Mouse (Mus musculus) heart, embryonic 16.5 days (tissue): Measurements from ENCODE around the gene Ank. TPM values are rescaled to one million over a fixed set of nuclear protein-coding genes. Genes with fewer than 3 reads are reported as not detected.

ENCODE experiments used
- ATAC-seq: fragments of 200-750 bp; cut with Nextera tagmentation; replicated peaks from 2 replicates; pipeline ENCODE4 v1.8.0; 2017; ENCODE audit warnings: moderate number of reproducible peaks; ENCODE audit not compliant: insufficient read depth, low FRiP score; ENCODE audit errors: extremely low read depth
- H3K27ac ChIP-seq: fragments of 300-500 bp; sonication (generic); 2 replicates; pipeline ENCODE4 v1.5.1; 2014; ENCODE audit warnings: mild to moderate bottlenecking, low read length, control low read depth, moderate library complexity
- H3K27me3 ChIP-seq: fragments of 300-500 bp; sonication (generic); 2 replicates; pipeline ENCODE4 v1.6.1; 2014; ENCODE audit warnings: low read length, mixed read lengths; ENCODE audit not compliant: control insufficient read depth, insufficient read depth
- H3K36me3 ChIP-seq: fragments of 300-500 bp; sonication (generic); 2 replicates; pipeline ENCODE4 v1.6.1; 2014; ENCODE audit not compliant: control insufficient read depth, insufficient read depth
- H3K4me1 ChIP-seq: fragments of 300-500 bp; sonication (generic); 2 replicates; pipeline ENCODE4 v1.6.1; 2014; ENCODE audit warnings: low read length, mixed read lengths; ENCODE audit not compliant: control insufficient read depth, insufficient read depth
- H3K4me2 ChIP-seq: fragments of 300-500 bp; sonication (generic); 2 replicates; pipeline ENCODE4 v1.6.1; 2014; ENCODE audit warnings: low read depth, mild to moderate bottlenecking, control low read depth, low read length
- H3K4me3 ChIP-seq: fragments of 300-500 bp; sonication (generic); 2 replicates; pipeline ENCODE4 v1.5.1; 2014; ENCODE audit warnings: mild to moderate bottlenecking, control low read depth, low read length
- H3K9ac ChIP-seq: fragments of 300-500 bp; sonication (generic); 2 replicates; pipeline ENCODE4 v1.6.1; 2014; ENCODE audit warnings: low read length, control low read depth
- H3K9me3 ChIP-seq: fragments of 300-500 bp; sonication (generic); replicated peaks from 2 replicates; pipeline ENCODE4 v1.6.1; 2016; ENCODE audit warnings: low read length; ENCODE audit not compliant: control insufficient read depth
- WGBS: fragments of 180-500 bp; shearing (Covaris S2); extraction: QIAGEN DNeasy Blood & Tissue Kit; methylation state at CpG from one replicate; pipeline ENCODE4 v1.1.7; 2014; 5-methylcytosine and 5-hydroxymethylcytosine counted together
- microRNA-seq: library from miRNA; unstranded; fragments of <30 nt; microRNA quantifications from one replicate; pipeline ENCODE4, GENCODE M21; 2017
- polyA plus RNA-seq: library from polyadenylated mRNA; unstranded; fragments of >200 nt; fragmentation: Nextera tagmentation; extraction: Ambion mirVana; gene quantifications from 2 replicates; pipeline ENCODE4 v1.2.1, GENCODE M21; 2015

Gene Ank
- polyA plus RNA-seq, 1 experiment from 2014 or later: 11.0 TPM

DNA sequence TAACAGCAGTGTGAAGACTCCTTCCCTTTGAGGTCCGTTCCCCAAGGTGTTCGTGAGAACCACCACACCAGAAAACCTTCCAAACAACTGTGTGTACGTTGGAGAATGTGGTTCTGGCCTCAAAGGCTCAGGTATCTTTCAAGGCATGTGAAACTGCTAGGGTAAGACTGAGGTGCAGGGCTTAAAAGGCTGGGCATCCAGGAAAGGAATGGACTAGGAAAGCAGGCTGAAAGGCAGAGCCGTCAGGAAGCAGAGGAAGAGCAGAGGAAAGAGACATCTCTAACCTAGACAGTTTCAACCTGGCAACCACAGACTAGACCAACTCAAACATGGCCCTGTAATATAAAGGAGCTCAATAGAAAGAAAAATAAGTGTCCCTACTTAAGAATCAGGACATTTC, 162.6 kb downstream of the Ank start:
- H3K27me3 ChIP-seq: no peaks in the 10 kb centered on the region
- H3K27ac ChIP-seq: no peak overlapping the region
- H3K4me1 ChIP-seq: peaks cover 54% of the 10 kb centered on the region
- peaks cover 4% of the 10 kb centered on the region; the same call in 1 of the 2 replicates for H3K36me3 ChIP-seq
- H3K9me3 ChIP-seq: no peaks in the 10 kb centered on the region
- ATAC-seq: no peak
- peak overlapping the region; percentile 92 for H3K9ac ChIP-seq
- peak overlapping the region; percentile 88 for H3K4me3 ChIP-seq
- WGBS: 71% methylated on average over 4 of the region's 4 CpGs
- H3K4me2 ChIP-seq: peak overlapping the region; percentile 68

DNA sequence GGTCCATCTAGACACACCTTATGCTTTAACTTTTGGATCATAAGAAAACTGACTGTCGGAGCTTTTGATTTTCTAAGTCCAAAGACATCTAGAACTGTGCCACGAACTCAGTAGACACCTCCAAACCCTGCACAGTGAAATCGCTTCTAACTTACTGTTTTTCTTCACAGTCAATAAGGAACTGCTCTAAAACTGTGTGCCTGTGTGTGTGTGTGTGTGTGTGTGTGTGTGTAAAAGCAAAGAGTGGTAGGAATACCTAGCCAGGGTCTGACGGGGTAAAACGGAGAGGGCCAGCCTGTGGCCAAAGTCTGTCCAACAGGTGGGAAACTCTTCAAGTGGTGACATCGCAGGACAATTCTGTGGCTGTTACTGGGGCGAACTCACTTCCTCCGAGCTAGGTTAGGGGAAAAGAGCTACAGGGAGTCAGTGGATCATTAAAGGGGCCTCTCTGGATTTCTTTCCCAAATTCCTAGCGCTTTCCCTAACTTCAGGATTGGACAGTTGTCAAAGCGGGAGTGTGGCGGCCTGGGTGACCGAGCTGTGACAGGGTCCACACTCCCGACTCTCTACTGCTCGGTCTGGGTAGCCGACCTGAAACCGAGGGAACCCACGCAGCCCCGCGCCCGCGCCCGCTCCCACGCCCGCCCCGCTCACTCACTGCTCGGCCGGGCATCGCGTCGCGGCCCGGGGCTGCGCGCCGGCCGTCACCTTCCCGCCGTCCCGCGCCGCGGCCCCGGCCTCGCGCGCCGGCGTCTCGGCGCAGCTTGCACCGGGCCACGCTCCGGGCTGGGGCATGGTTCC, 163.5 kb downstream of the Ank start:
- Histone ChIP-seq H3K27me3 (no peaks in the 10 kb centered on the region), H3K36me3 (peaks cover 4% of the 10 kb centered on the region; the same call in 1 of the 2 replicates), H3K4me2 (peak overlapping the region; percentile 68), H3K27ac (peak overlapping the region; percentile 76), H3K4me1 (peaks cover 47% of the 10 kb centered on the region), H3K4me3 (peak overlapping the region; percentile 88), H3K9me3 (no peaks in the 10 kb centered on the region), H3K9ac (peak overlapping the region; percentile 92)
- 1% methylated on average over 52 of the region's 53 CpGs for WGBS
- ATAC-seq: peak; percentile 59

DNA sequence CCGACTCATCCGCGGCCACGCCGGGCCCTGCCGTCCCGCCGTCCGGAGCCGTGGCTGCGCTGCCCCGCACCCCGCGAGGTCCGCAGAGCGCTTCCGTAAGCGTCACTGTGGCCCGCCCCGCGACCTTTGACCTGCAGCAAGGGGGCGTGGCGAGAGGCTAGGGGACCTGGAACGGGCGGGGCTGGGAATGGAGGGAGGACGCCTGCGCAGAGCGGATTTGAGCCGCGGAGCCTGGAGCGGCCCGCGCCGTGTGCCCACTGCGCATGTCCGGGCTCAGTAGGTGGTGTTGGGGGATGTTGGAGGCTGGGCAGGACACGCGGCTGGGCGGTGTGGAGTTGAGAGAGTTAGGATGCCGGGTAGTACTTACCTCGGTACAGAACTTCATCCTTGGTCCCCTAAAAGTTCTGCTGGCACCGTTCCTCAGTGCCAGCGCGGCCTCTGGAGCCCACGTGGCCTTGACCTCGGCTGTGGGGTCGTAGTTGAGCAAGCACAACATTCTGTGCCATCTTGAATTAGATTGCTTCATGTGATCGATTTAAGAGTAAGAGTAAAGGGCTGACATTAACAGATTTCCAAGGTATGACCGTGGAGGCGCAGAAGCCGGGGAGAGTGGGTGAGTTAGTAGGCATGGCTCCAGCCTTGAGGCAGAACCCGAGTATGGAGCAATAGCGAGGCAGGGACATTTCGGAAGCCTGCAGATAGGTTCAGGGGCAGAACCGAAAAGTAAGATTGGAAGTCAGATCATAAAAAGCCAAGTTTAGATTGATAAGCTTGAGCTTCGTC, 164.3 kb downstream of the Ank start, which contains the start of gene Otulin:
Gene Otulin (minus strand): TSS at position 93 of the 783 bp plus-strand sequence.
- Histone ChIP-seq H3K4me1 (peaks cover 40% of the 10 kb centered on the region), H3K27me3 (no peaks in the 10 kb centered on the region), H3K36me3 (peaks cover 4% of the 10 kb centered on the region; the same call in 1 of the 2 replicates), H3K27ac (peak within 1 kb of the TSS; percentile 76), H3K9ac (peak within 1 kb of the TSS; percentile 92), H3K4me3 (peak within 1 kb of the TSS; percentile 88), H3K4me2 (peak within 1 kb of the TSS; percentile 96), H3K9me3 (no peaks in the 10 kb centered on the region)
- peak; percentile 98 for ATAC-seq
- 5% methylated on average over 55 of the region's 56 CpGs for WGBS

DNA sequence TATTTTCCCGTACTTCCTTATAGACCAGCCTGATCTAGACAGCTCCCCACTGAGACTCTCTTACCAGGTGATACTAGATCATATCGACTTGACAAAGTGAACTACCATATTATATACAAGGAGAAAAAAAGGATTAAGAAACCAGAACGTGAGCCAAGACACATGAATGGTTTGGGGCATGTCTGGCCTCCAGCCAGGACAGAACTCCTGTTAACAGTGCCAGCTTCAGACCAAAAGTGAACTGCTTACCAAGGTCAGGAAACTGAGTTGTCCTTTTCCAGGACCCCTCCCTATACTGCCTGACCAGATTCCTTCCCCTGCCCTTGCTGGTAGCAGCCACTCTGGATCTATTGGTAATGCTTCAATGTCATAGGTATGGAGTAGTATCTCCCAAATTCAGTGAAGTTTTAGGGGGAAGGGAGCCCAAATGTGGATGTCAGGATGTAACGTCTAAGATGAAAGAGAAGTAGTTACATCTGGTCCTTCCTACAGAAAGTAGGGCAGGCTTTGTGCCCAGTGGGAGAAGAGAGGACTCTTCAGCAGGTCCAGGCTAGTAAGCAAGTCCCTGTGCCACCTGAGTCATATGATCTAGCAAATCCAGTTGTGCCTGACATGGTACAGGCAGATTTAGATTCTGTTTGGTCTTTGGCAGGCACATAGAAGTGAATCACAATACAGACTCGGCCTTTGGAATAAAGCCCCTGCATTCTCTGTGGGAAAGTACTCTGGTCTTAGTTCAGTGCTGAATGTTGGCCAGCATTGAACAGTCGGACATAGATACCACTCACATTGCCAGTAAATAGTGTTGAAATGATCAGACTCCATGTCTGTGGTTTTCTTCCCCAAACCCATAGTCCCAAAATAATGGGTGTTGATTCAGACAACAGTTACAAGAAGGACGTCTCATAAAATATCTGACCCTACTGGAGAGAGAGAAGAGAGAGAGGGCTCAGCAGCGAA, 167.7 kb downstream of the Ank start:
- no peak for ATAC-seq
- H3K4me3 ChIP-seq: no peak overlapping the region
- peaks cover 11% of the 10 kb centered on the region for H3K4me1 ChIP-seq
- no peaks in the 10 kb centered on the region for H3K36me3 ChIP-seq
- no peak overlapping the region for H3K4me2 ChIP-seq
- H3K9ac ChIP-seq: no peak overlapping the region
- no peaks in the 10 kb centered on the region for H3K9me3 ChIP-seq
- H3K27ac ChIP-seq: no peak overlapping the region
- WGBS: 67% methylated on average over 8 of the region's 8 CpGs
- no peaks in the 10 kb centered on the region for H3K27me3 ChIP-seq

DNA sequence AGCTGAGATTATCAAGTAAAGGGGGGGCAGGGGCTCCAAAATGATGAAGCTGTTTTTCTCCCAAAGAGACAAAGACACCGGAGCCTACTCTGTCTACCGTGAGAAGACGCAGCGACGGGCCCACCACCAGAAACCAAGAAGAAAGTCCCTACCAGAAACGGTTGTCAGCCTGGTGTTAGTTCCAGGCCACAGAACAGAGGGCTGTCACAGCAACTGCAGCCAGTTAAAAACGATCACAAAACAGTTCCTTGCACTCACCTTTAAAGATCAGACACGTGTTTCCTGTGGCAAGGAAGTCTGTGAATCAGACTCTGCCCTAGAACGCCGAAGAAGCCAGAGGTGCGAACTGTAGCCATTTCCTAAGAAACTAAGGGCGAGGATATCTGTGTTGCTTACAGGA, 174.7 kb downstream of the Ank start:
- ATAC-seq: no peak
- Histone ChIP-seq H3K9ac (no peak overlapping the region), H3K9me3 (no peaks in the 10 kb centered on the region), H3K36me3 (no peaks in the 10 kb centered on the region), H3K4me1 (no peaks in the 10 kb centered on the region), H3K27ac (no peak overlapping the region), H3K4me2 (no peak overlapping the region), H3K4me3 (no peak overlapping the region), H3K27me3 (no peaks in the 10 kb centered on the region)
- WGBS: 48% methylated on average over 12 of the region's 12 CpGs

DNA sequence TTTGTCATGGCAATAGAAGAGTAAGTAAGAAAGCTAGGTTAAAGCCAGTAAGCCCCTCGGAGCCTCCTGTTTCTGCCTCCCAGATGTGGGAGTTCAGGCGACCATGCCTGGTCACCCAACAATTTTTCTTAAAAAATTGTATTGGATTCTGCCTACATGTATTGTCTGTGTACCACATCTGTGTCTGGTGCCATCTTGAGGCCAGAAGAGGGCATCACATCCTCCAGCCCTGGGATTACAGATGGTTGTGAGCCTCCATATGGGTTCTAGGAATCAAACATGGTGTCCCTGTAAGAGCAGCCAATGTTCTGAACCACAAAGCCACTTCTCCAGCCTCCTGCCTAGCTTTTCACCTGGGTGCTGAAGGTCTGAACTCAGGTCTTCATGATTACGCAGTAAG, 176.4 kb downstream of the Ank start:
- Histone ChIP-seq H3K4me2 (no peak overlapping the region), H3K27ac (no peak overlapping the region), H3K4me1 (no peaks in the 10 kb centered on the region), H3K9ac (no peak overlapping the region), H3K36me3 (no peaks in the 10 kb centered on the region), H3K9me3 (no peaks in the 10 kb centered on the region), H3K4me3 (no peak overlapping the region), H3K27me3 (no peaks in the 10 kb centered on the region)
- ATAC-seq: no peak
- WGBS: 81% methylated on average over 3 of the region's 3 CpGs

Small RNAs within 50 kb of the gene (microRNA-seq; reads per million reads assigned to microRNA genes)
- not detected for gene Mir7117

Other genes starting within 250 kb of the Ank start
- 25.1 and 26.0 TPM in 2 replicates for gene Otulin, start 164.0 kb downstream of the Ank start, polyA plus RNA-seq
- gene Otulinl, start 214.9 kb downstream of the Ank start, polyA plus RNA-seq: 7.3 and 7.6 TPM in 2 replicates